ENCODE assay signal across 22 mouse cellular contexts in the genomic region with DNA sequence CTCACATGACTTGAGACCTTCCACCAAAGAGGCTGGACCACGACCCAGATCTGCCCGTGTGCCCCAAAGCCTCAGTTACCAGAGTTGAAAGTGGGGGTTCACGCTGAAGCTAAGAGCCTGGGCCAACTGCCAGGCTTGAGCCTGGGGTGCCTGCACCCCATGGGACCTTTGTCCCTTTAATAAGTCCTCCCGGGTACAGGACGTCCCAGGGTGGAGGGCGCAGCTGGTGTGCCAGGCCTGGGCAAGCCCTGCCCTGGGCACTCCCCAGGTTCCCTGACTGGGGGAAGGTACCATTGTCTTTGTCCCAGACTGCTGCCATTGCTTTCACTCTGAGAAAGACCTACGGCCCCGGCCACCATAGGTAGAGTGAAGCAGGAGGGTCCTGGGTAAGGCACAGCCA. TPM values are rescaled to one million over a fixed set of nuclear protein-coding genes. Genes with fewer than 3 reads are reported as not detected.
DNase-seq lines count a peak whose midpoint lies in the region; ATAC-seq and TF ChIP-seq lines count a peak whose summit lies in the region.
"Had no signal": no experiment of that assay in that cellular context is flagged by ENCODE, and none has a peak within 500 bp of the region (broad histone marks: within the 10 kb centered on the region; RNA-seq: fewer than 3 reads in every experiment).

No protein-coding gene starts in this region.

- no peaks in the 10 kb centered on the region for H3K79me2 ChIP-seq in heart, adult 2 months (replicated peaks; ENCODE audit: control insufficient read depth, insufficient read depth, low read length)

- no peak for TF ChIP-seq POLR2A in heart, adult 2 months (IDR thresholded peaks at IDR 0.05; ENCODE audit: insufficient read depth, low read depth, low read length)

- no peak overlapping the region for H3K4me2 ChIP-seq in heart, embryonic 12.5 days
- no peak overlapping the region for H3K4me2 ChIP-seq in midbrain, embryonic 16.5 days (ENCODE audit: low read length)
- H3K4me2 ChIP-seq in stomach, postnatal 0 days (replicated peaks; ENCODE audit: low read depth): no peak overlapping the region
- H3K4me2 ChIP-seq: embryonic facial prominence, embryonic 12.5 days; embryonic facial prominence, embryonic 15.5 days; forebrain, embryonic 12.5 days; hindbrain, embryonic 14.5 days had no signal

- H3K4me3 ChIP-seq in heart, embryonic 12.5 days: no peak overlapping the region
- no peak overlapping the region for H3K4me3 ChIP-seq in heart, adult 2 months
- no peak overlapping the region for H3K4me3 ChIP-seq in midbrain, embryonic 10.5 days
- no peak overlapping the region for H3K4me3 ChIP-seq in midbrain, embryonic 16.5 days (ENCODE audit: low read depth, low read length)
- no peak overlapping the region for H3K4me3 ChIP-seq in stomach, postnatal 0 days (ENCODE audit: low read depth, low read length)
- H3K4me3 ChIP-seq: embryonic facial prominence, embryonic 12.5 days; embryonic facial prominence, embryonic 15.5 days; forebrain, embryonic 12.5 days had no signal

- H3K4me1 ChIP-seq in heart, embryonic 12.5 days (replicated peaks): peaks cover 66% of the 10 kb centered on the region
- no peaks in the 10 kb centered on the region for H3K4me1 ChIP-seq in heart, adult 2 months (ENCODE audit: control insufficient read depth, insufficient read depth, low read length)
- H3K4me1 ChIP-seq in midbrain, embryonic 10.5 days: peaks cover 44% of the 10 kb centered on the region
- no peaks in the 10 kb centered on the region; the same call in 1 of the 2 replicates for H3K4me1 ChIP-seq in midbrain, embryonic 16.5 days (ENCODE audit: control insufficient read depth, insufficient read depth, low read length)
- no peaks in the 10 kb centered on the region; the same call in 1 of the 2 replicates for H3K4me1 ChIP-seq in stomach, postnatal 0 days (replicated peaks; ENCODE audit: control insufficient read depth, insufficient read depth)
- H3K4me1 ChIP-seq: embryonic facial prominence, embryonic 12.5 days; embryonic facial prominence, embryonic 15.5 days had no signal

- no peak overlapping the region for H3K27ac ChIP-seq in heart, embryonic 12.5 days (ENCODE audit: poor library complexity, severe bottlenecking)
- H3K27ac ChIP-seq in heart, adult 2 months: no peak overlapping the region
- 0 out of 2 replicates have a peak overlapping the region, but pooled peaks have one; percentile 20 for H3K27ac ChIP-seq in midbrain, embryonic 10.5 days (replicated peaks)
- H3K27ac ChIP-seq in midbrain, embryonic 16.5 days (ENCODE audit: low read length): no peak overlapping the region
- peak overlapping the region; percentile 56; the same call in 1 of the 2 replicates for H3K27ac ChIP-seq in stomach, postnatal 0 days (replicated peaks)
- H3K27ac ChIP-seq: embryonic facial prominence, embryonic 12.5 days; embryonic facial prominence, embryonic 15.5 days; forebrain, embryonic 12.5 days; hindbrain, embryonic 14.5 days; hindbrain, postnatal 0 days had no signal

- TF ChIP-seq CTCF in heart, adult 2 months (IDR thresholded peaks at IDR 0.05): no peak
- no peak for TF ChIP-seq CTCF in stomach, postnatal 0 days (IDR thresholded peaks at IDR 0.05; ENCODE audit: low read depth)

- intact Hi-C loops in heart, adult 2 months (cut with DNase I): no loop called here

- H3K9me3 ChIP-seq in heart, embryonic 12.5 days (replicated peaks): no peaks in the 10 kb centered on the region
- no peaks in the 10 kb centered on the region for H3K9me3 ChIP-seq in midbrain, embryonic 10.5 days (replicated peaks)
- H3K9me3 ChIP-seq in midbrain, embryonic 16.5 days (replicated peaks; ENCODE audit: control insufficient read depth, low read length, poor library complexity, severe bottlenecking): no peaks in the 10 kb centered on the region
- no peaks in the 10 kb centered on the region for H3K9me3 ChIP-seq in stomach, postnatal 0 days (ENCODE audit: control insufficient read depth, low read length)
- H3K9me3 ChIP-seq: embryonic facial prominence, embryonic 12.5 days; embryonic facial prominence, embryonic 15.5 days; forebrain, embryonic 12.5 days had no signal

- ATAC-seq in heart, embryonic 12.5 days (ENCODE audit: insufficient number of reproducible peaks, low FRiP score): no peak
- ATAC-seq in midbrain, embryonic 16.5 days: no peak
- peak; percentile 39; the same call in 1 of the 2 replicates for ATAC-seq in stomach, postnatal 0 days (ENCODE audit: low FRiP score, low TSS enrichment)
- ATAC-seq: CD4-positive, CD25-positive, alpha-beta regulatory T cell, adult 4 months; forebrain, embryonic 16.5 days; hindbrain, postnatal 0 days; inflammation-experienced regulatory T-cells, adult 6 months had no signal

- TF ChIP-seq EP300 in heart, adult 2 months (IDR thresholded peaks at IDR 0.05; ENCODE audit: insufficient read depth, low read depth, low read length): no peak
- peak; percentile 94 for TF ChIP-seq EP300 in stomach, postnatal 0 days (optimal IDR thresholded peaks at IDR 0.05)

- WGBS in heart, embryonic 12.5 days: 76% methylated on average over 8 of the region's 8 CpGs
- WGBS in heart, adult 2 months: 79% methylated on average over 8 of the region's 8 CpGs
- WGBS in midbrain, embryonic 10.5 days: 70% methylated on average over 8 of the region's 8 CpGs
- 60% methylated on average over 8 of the region's 8 CpGs for WGBS in midbrain, embryonic 16.5 days
- WGBS in stomach, postnatal 0 days: 56% methylated on average over 8 of the region's 8 CpGs

- DNase-seq in heart, adult 2 months: no peak
- no peak for DNase-seq in midbrain, embryonic 10.5 days (ENCODE audit: low spot score)
- peak; percentile 53 for DNase-seq in stomach, postnatal 0 days (ENCODE audit: low spot score)
- no peak for DNase-seq in natural killer cell, adult 2 months (ENCODE audit: low spot score in 2 of 2)
- DNase-seq: adrenal gland, adult 2 months; adrenal gland, postnatal 14 days; cerebellum, adult 11 months; cerebellum, adult 2 months; cerebellum, adult 9-11 months; cerebellum, postnatal 25 days; gastrocnemius, postnatal 10 days; gastrocnemius, postnatal 36 days had no signal

- H3K27me3 ChIP-seq in heart, embryonic 12.5 days (replicated peaks): no peaks in the 10 kb centered on the region
- no peaks in the 10 kb centered on the region for H3K27me3 ChIP-seq in heart, adult 2 months (ENCODE audit: control insufficient read depth, insufficient read depth, low read length)
- H3K27me3 ChIP-seq in midbrain, embryonic 10.5 days (ENCODE audit: low read depth, poor library complexity, severe bottlenecking): peaks cover 75% of the 10 kb centered on the region
- H3K27me3 ChIP-seq in midbrain, embryonic 16.5 days (ENCODE audit: control insufficient read depth, insufficient read depth, low read depth, low read length): peaks cover 7% of the 10 kb centered on the region; the same call in 1 of the 2 replicates
- no peaks in the 10 kb centered on the region for H3K27me3 ChIP-seq in stomach, postnatal 0 days (ENCODE audit: control insufficient read depth, insufficient read depth, low read length)

- H3K36me3 ChIP-seq in heart, embryonic 12.5 days: no peaks in the 10 kb centered on the region
- H3K36me3 ChIP-seq in heart, adult 2 months (ENCODE audit: control insufficient read depth, insufficient read depth, low read length): no peaks in the 10 kb centered on the region
- H3K36me3 ChIP-seq in midbrain, embryonic 10.5 days: no peaks in the 10 kb centered on the region
- no peaks in the 10 kb centered on the region for H3K36me3 ChIP-seq in midbrain, embryonic 16.5 days (ENCODE audit: control insufficient read depth, insufficient read depth, low read length)
- H3K36me3 ChIP-seq in stomach, postnatal 0 days (ENCODE audit: control insufficient read depth, insufficient read depth, low read length): no peaks in the 10 kb centered on the region
- H3K36me3 ChIP-seq: embryonic facial prominence, embryonic 12.5 days; embryonic facial prominence, embryonic 15.5 days; forebrain, embryonic 12.5 days had no signal

- H3K9ac ChIP-seq in heart, embryonic 12.5 days: peak overlapping the region; percentile 26; the same call in 1 of the 2 replicates
- H3K9ac ChIP-seq in heart, adult 2 months (ENCODE audit: low read depth, low read length): no peak overlapping the region
- H3K9ac ChIP-seq in midbrain, embryonic 16.5 days (ENCODE audit: low read depth, low read length): no peak overlapping the region
- H3K9ac ChIP-seq in stomach, postnatal 0 days (ENCODE audit: low read length): no peak overlapping the region
- H3K9ac ChIP-seq: embryonic facial prominence, embryonic 12.5 days; embryonic facial prominence, embryonic 15.5 days; forebrain, embryonic 12.5 days; hindbrain, embryonic 14.5 days had no signal

RNA-seq across cellular contexts. Expression of a gene that starts 18.2 kb away (rescaled TPM):
- 23.6 and 26.1 TPM in 2 replicates for polyA plus RNA-seq in heart, embryonic 12.5 days (2016; fragmentation: Nextera tagmentation; extraction: Ambion mirVana)
- total RNA-seq in heart, adult 2 months (2021): 10 to 100 TPM; 42.5 to 47.0 TPM
- 21.2 and 22.4 TPM in 2 replicates for polyA plus RNA-seq in heart, adult 2 months (2012; rRNA removed)
- polyA plus RNA-seq in midbrain, embryonic 10.5 days (2016; fragmentation: Nextera tagmentation; extraction: Ambion mirVana): 2.9 and 6.3 TPM in 2 replicates
- 2.6 TPM in 2 replicates for polyA plus RNA-seq in midbrain, embryonic 16.5 days (2015; fragmentation: Nextera tagmentation; extraction: Ambion mirVana)
- polyA plus RNA-seq in stomach, postnatal 0 days (2015; fragmentation: Nextera tagmentation; extraction: Ambion mirVana): 9.4 and 10.3 TPM in 2 replicates

Comparison
In these comparisons a context has a peak if more than half of its experiments do, and no peak if none do; other contexts are left out.
1. H3K27ac ChIP-seq: peak in midbrain, embryonic 10.5 days (single experiment) and stomach, postnatal 0 days (single experiment); none in heart, embryonic 12.5 days (single experiment), heart, adult 2 months (single experiment) and midbrain, embryonic 16.5 days (single experiment).